Mouse (Mus musculus) midbrain, embryonic 16.5 days (tissue): ENCODE results near the gene Crygs. TPM values are rescaled to one million over a fixed set of nuclear protein-coding genes. Genes with fewer than 3 reads are reported as not detected.

Source experiments
- ATAC-seq: fragments of 200-750 bp; cut with Nextera tagmentation; 2 replicates; pipeline ENCODE4 v1.8.0; 2017; ENCODE audit warnings: moderate TSS enrichment
- H3K27ac ChIP-seq: fragments of 300-500 bp; sonication (generic); 2 replicates; pipeline ENCODE4 v1.5.1; 2014; ENCODE audit warnings: mild to moderate bottlenecking, low read length, mixed read lengths
- H3K27me3 ChIP-seq: fragments of 300-500 bp; sonication (generic); 2 replicates; pipeline ENCODE4 v1.6.1; 2014; ENCODE audit warnings: low read depth, low read length, mixed read lengths; ENCODE audit not compliant: control insufficient read depth, insufficient read depth
- H3K36me3 ChIP-seq: fragments of 300-500 bp; sonication (generic); 2 replicates; pipeline ENCODE4 v1.6.1; 2014; ENCODE audit warnings: mild to moderate bottlenecking, low read length, moderate library complexity, mixed read lengths; ENCODE audit not compliant: control insufficient read depth, insufficient read depth
- H3K4me1 ChIP-seq: fragments of 300-500 bp; sonication (generic); 2 replicates; pipeline ENCODE4 v1.6.1; 2014; ENCODE audit warnings: mild to moderate bottlenecking, low read length, mixed read lengths; ENCODE audit not compliant: control insufficient read depth, insufficient read depth
- H3K4me2 ChIP-seq: fragments of 300-500 bp; sonication (generic); 2 replicates; pipeline ENCODE4 v1.6.1; 2014; ENCODE audit warnings: mild to moderate bottlenecking, low read length, mixed read lengths
- H3K4me3 ChIP-seq: fragments of 300-500 bp; sonication (generic); 2 replicates; pipeline ENCODE4 v1.5.1; 2014; ENCODE audit warnings: low read depth, mild to moderate bottlenecking, low read length, moderate library complexity, mixed read lengths
- H3K9ac ChIP-seq: fragments of 300-500 bp; sonication (generic); 2 replicates; pipeline ENCODE4 v1.6.1; 2014; ENCODE audit warnings: low read depth, low read length, mixed read lengths
- H3K9me3 ChIP-seq: fragments of 300-500 bp; sonication (generic); replicated peaks from 2 replicates; pipeline ENCODE4 v1.6.1; 2014; ENCODE audit warnings: mild to moderate bottlenecking, low read length, mixed read lengths; ENCODE audit not compliant: control insufficient read depth, poor library complexity, severe bottlenecking
- WGBS: fragments of 180-500 bp; shearing (Covaris S2); extraction: QIAGEN DNeasy Blood & Tissue Kit; methylation state at CpG from one replicate; pipeline ENCODE4 v1.1.7; 2014; 5-methylcytosine and 5-hydroxymethylcytosine counted together
- polyA plus RNA-seq: library from polyadenylated mRNA; unstranded; fragments of >200 nt; fragmentation: Nextera tagmentation; extraction: Ambion mirVana; gene quantifications from 2 replicates; pipeline ENCODE4 v1.2.1, GENCODE M21; 2015

The Crygs gene
- not detected in 2 replicates for polyA plus RNA-seq

- 74% methylated on average over 2 of the region's 2 CpGs for WGBS
- no peak within 1 kb of the TSS for H3K4me2 ChIP-seq
Observed at GRCm38 (mm10) chr16:22811477-22811876, at the start of gene Crygs. TSS of gene Crygs (minus strand) at chr16:22811577.

GRCm38 (mm10) chr16:22857431-22858113, 46.2 kb upstream of the Crygs start, which contains the start of the genes Tbccd1 and Dnajb11:
TSS of gene Tbccd1 (minus strand) at chr16:22857669.
TSS of gene Dnajb11 (plus strand) at chr16:22857845.
- under 1% methylated on average over 60 of the region's 62 CpGs for WGBS
- Histone ChIP-seq H3K4me3 (peak within 1 kb of the TSS; percentile 99), H3K27ac (peak within 1 kb of the TSS; percentile 67), H3K27me3 (no peaks in the 10 kb centered on the region), H3K9ac (peak within 1 kb of the TSS; percentile 87), H3K36me3 (peaks cover under 1% of the 10 kb centered on the region; the same call in 1 of the 2 replicates), H3K4me1 (peaks cover 13% of the 10 kb centered on the region), H3K9me3 (no peaks in the 10 kb centered on the region), H3K4me2 (peak within 1 kb of the TSS; percentile 91)
- ATAC-seq, result peak; percentile 100

More at GRCm38 (mm10) chr16:22811477-22811876, at the start of gene Crygs:
- Histone ChIP-seq H3K4me1 (no peaks in the 10 kb centered on the region), H3K9ac (no peak within 1 kb of the TSS), H3K27me3 (peaks cover under 1% of the 10 kb centered on the region; the same call in 1 of the 2 replicates), H3K4me3 (no peak within 1 kb of the TSS), H3K27ac (no peak within 1 kb of the TSS), H3K9me3 (no peaks in the 10 kb centered on the region), H3K36me3 (0 out of 2 replicates have a peak, but pooled peaks cover 4% of the 10 kb centered on the region)
- ATAC-seq, result no peak

GRCm38 (mm10) chr16:22856773-22857172, 45.4 kb upstream of the Crygs start:
- Histone ChIP-seq H3K27me3 (no peaks in the 10 kb centered on the region), H3K4me3 (peak overlapping the region; percentile 54), H3K4me2 (peak overlapping the region; percentile 76), H3K36me3 (no peaks in the 10 kb centered on the region), H3K27ac (peak overlapping the region; percentile 58; the same call in 1 of the 2 replicates), H3K4me1 (peaks cover 13% of the 10 kb centered on the region), H3K9me3 (no peaks in the 10 kb centered on the region), H3K9ac (peak overlapping the region; percentile 52)
- WGBS, result 12% methylated on average over 9 of the region's 9 CpGs
- no peak for ATAC-seq

- H3K27ac ChIP-seq, result no peak overlapping the region
- no peaks in the 10 kb centered on the region for H3K9me3 ChIP-seq
- no peaks in the 10 kb centered on the region for H3K27me3 ChIP-seq
- H3K36me3 ChIP-seq, result no peaks in the 10 kb centered on the region
- H3K4me1 ChIP-seq, result peaks cover 6% of the 10 kb centered on the region
- H3K4me2 ChIP-seq, result no peak overlapping the region
- H3K4me3 ChIP-seq, result no peak overlapping the region
- ATAC-seq, result no peak
- H3K9ac ChIP-seq, result no peak overlapping the region
- 93% methylated on average over 4 of the region's 4 CpGs for WGBS
Observed at GRCm38 (mm10) chr16:22852709-22853108, 41.3 kb upstream of the Crygs start.

- no peaks in the 10 kb centered on the region for H3K27me3 ChIP-seq
- H3K27ac ChIP-seq, result no peak overlapping the region
- no peak overlapping the region for H3K4me2 ChIP-seq
- H3K4me3 ChIP-seq, result no peak overlapping the region
- no peak for ATAC-seq
- WGBS, result 85% methylated on average over 1 of the region's 1 CpGs
- no peaks in the 10 kb centered on the region for H3K9me3 ChIP-seq
- peaks cover 7% of the 10 kb centered on the region for H3K4me1 ChIP-seq
- H3K36me3 ChIP-seq, result no peaks in the 10 kb centered on the region
- H3K9ac ChIP-seq, result no peak overlapping the region
Observed at GRCm38 (mm10) chr16:22848331-22848730, 37.0 kb upstream of the Crygs start.

GRCm38 (mm10) chr16:22847686-22848085, 36.3 kb upstream of the Crygs start:
- no peak for ATAC-seq
- H3K4me3 ChIP-seq, result no peak overlapping the region
- H3K9ac ChIP-seq, result no peak overlapping the region
- H3K36me3 ChIP-seq, result no peaks in the 10 kb centered on the region
- H3K27ac ChIP-seq, result no peak overlapping the region
- no peaks in the 10 kb centered on the region for H3K27me3 ChIP-seq
- H3K4me1 ChIP-seq, result peaks cover 7% of the 10 kb centered on the region
- 83% methylated on average over 1 of the region's 1 CpGs for WGBS
- H3K4me2 ChIP-seq, result no peak overlapping the region
- H3K9me3 ChIP-seq, result no peaks in the 10 kb centered on the region

- H3K4me1 ChIP-seq, result peaks cover 7% of the 10 kb centered on the region
- WGBS, result 92% methylated on average over 4 of the region's 4 CpGs
- H3K4me2 ChIP-seq, result no peak overlapping the region
- H3K27me3 ChIP-seq, result no peaks in the 10 kb centered on the region
- H3K9ac ChIP-seq, result no peak overlapping the region
- H3K9me3 ChIP-seq, result no peaks in the 10 kb centered on the region
- no peak overlapping the region for H3K27ac ChIP-seq
- H3K36me3 ChIP-seq, result no peaks in the 10 kb centered on the region
- no peak overlapping the region for H3K4me3 ChIP-seq
- ATAC-seq, result no peak
Observed at GRCm38 (mm10) chr16:22845481-22845880, 34.1 kb upstream of the Crygs start.

GRCm38 (mm10) chr16:22844834-22845233, 33.5 kb upstream of the Crygs start:
- H3K27me3 ChIP-seq, result no peaks in the 10 kb centered on the region
- no peak for ATAC-seq

More at GRCm38 (mm10) chr16:22844834-22845233, 33.5 kb upstream of the Crygs start:
- 75% methylated on average over 5 of the region's 5 CpGs for WGBS
- Histone ChIP-seq H3K9me3 (no peaks in the 10 kb centered on the region), H3K4me2 (peak overlapping the region; percentile 86), H3K4me1 (peaks cover 7% of the 10 kb centered on the region), H3K36me3 (no peaks in the 10 kb centered on the region), H3K9ac (peak overlapping the region; percentile 88; the same call in 1 of the 2 replicates), H3K4me3 (peak overlapping the region; percentile 55), H3K27ac (peak overlapping the region; percentile 14; the same call in 1 of the 2 replicates)
